Mouse (Mus musculus): ENCODE results near the gene 1110059E24Rik.

- no peak for TF ChIP-seq CTCF (IDR thresholded peaks at IDR 0.05; ENCODE audit: extremely low read depth, insufficient read depth, insufficient read length, insufficient replicate concordance)
- TF ChIP-seq POLR2A (IDR thresholded peaks at IDR 0.05; ENCODE audit: low read depth, low read length), result no peak
Measured at GRCm38 (mm10) chr19:21626271-21626988, 26.3 kb downstream of the 1110059E24Rik start.

Data from spleen, adult 2 months (tissue).